Mouse (Mus musculus) left cerebral cortex, adult 11 months (tissue): ENCODE results near the gene Mrgpra6.

Source experiments
- DNase-seq: peaks from one replicate; pipeline ENCODE4 v3.0.0; 2022; ENCODE audit warnings: low spot score

Mrgpra6 gene

GRCm38 (mm10) chr7:47204830-47205229, at the start of gene Mrgpra6:
Gene Mrgpra6 (minus strand): TSS chr7:47204920.
- DNase-seq: no peak

DNA sequence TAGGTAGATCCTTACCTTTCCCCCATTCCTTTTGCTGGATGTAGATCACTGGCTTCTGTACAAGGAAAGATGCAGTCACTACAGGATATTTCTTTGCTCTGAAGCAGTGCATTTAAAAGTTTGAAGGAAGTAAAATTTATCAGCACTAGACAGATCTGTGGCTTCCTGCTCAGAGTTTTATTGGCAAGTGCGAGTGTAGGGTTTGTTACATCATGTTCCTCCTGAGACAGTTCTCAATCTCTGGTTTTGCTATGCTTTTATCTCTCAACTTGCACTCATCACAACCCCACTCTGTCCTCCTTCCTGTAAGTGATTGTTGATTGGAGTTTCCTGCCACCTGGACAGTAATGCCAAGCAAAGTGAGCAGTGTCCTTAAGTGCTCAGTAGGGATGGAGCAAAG, 48.0 kb upstream of the Mrgpra6 start, which contains the start of gene Mrgpra9:
Gene Mrgpra9, minus strand, starts transcription at position 79 of the 400 bp plus-strand sequence.
- DNase-seq: no peak

GRCm38 (mm10) chr7:47244658-47245057, 39.9 kb upstream of the Mrgpra6 start:
- no peak for DNase-seq

- no peak for DNase-seq
Observed at GRCm38 (mm10) chr7:47195271-47195670, 9.4 kb downstream of the Mrgpra6 start.

DNA sequence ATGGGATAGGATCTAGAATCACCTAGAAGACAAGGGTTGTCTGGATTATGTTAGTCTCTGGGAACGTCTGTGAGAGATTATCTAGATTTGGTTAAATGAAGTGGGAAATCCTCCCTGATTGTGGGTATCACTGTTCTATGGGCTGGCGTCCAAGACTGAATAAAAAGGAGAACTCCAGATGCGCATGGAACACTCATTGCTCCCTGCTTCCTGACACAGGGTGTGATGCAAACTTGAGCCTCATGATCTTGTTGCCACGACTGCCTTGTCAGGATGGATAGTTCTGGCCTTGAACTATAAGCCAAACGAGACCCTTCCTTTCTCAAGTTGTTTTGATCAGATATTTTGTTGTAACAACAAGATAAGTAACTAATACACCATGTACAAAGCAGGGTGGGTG, 33.9 kb downstream of the Mrgpra6 start:
- DNase-seq: no peak

- no peak for DNase-seq
Observed at GRCm38 (mm10) chr7:47165028-47165427, 39.7 kb downstream of the Mrgpra6 start.

GRCm38 (mm10) chr7:47163203-47163602, 41.5 kb downstream of the Mrgpra6 start:
- no peak for DNase-seq

- DNase-seq: no peak
Observed at GRCm38 (mm10) chr7:47158451-47158850, 46.3 kb downstream of the Mrgpra6 start.

DNA sequence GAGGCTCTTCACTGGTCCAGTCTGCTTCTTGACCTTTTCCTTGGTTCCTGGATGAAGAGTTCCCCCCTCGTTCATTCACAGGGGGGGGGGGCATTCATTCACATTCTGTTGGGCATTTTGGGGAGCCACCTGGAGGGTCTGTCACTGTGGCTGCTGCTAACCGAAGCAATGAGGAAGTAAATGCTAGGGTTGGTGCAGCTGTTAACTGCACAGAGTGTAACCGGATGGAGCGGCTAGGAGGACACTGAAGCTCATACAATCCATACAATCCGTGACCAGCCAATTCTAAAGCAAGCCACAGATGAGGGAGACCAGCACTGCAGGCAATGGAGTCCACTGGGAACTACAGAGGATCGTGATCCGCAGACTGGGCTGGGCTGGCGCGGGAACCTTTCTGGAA, 47.0 kb downstream of the Mrgpra6 start:
- DNase-seq: no peak

GRCm38 (mm10) chr7:47155849-47156248, 48.9 kb downstream of the Mrgpra6 start:
- DNase-seq: no peak

DNA sequence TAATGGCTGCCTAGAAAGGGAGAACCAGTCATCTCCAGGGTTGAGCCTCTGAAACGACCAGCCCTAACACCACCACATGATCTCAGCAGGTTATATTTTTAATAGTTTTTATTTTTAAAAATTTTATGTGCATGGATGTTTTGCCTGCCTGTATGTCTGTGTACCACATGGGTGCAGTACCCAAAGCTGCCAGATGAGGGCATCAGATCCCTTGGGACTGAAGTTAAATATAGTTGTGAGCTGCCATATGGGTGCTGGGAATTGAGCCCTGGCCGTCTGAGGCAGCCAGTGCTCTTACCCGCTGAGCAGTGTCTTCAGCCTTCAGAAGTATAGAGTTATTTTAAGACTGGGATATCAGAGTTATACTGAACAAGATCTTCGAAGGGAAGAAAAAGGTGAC, 49.3 kb downstream of the Mrgpra6 start:
- DNase-seq: no peak

- peak; percentile 41 for DNase-seq
Observed at GRCm38 (mm10) chr7:47150420-47151061, 54.2 kb downstream of the Mrgpra6 start.

DNA sequence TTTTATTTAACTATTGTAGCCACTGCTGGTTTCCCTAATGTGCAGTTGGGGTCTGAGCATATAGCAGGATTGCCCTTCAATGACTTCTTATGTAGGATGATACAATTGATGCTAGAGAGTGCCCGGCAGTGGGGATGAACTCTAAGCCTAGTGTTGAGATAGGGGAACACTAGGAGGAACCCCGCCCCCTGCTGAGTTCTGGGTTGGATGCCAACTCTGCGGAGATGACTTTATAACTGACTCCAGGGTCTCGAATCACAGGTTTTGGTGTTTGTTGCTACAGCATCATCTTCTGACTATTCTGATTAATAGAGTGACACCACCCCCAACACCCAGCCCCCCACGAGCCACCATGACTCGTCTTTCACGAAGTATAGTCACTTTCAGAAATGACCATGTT, 56.4 kb downstream of the Mrgpra6 start:
- DNase-seq: no peak

DNA sequence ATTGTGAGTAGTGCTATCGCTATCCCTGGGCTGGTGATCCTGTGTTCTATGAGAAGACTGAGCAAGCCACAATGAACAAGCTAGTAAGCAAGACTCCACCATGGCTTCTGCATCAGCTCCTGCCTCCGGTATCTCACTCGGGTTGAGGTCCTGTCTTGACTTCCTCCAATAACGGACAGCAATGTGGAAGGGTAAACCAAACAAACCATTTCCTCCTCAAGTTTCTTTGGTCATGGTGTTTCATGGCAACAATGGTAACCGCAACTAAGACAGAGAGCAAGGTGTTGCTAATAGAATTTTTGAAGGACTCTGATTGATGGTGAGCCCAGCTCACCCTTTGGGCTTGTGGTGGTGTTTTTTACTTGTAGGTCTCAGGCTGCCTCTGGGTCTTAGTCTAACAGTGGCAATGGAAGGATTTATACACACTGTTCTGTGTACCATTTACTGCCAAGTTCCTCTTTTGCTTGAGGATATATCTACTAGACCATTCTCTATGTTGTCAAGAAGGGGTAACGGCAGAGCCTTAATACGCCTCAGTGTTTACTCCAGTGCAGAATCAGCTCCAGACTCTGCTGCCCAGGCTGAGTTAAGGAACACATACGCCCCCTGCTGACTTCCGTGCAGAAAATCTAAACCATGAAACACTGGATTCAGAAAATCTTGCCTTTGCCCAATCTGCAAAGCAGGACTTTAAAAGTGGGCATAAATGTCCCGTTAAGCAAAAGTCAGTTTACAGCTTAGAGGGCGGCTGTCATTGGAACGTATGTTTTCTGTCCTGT, 58.5 kb downstream of the Mrgpra6 start:
- DNase-seq: no peak

- no peak for DNase-seq
Observed at GRCm38 (mm10) chr7:47144299-47144698, 60.4 kb downstream of the Mrgpra6 start.

- DNase-seq: no peak
Observed at GRCm38 (mm10) chr7:47139823-47140325, 64.8 kb downstream of the Mrgpra6 start.
